Mouse (Mus musculus) adrenal gland, adult 18-20 months (tissue): ENCODE measurements around the gene Zmym6. TPM values are rescaled to one million over a fixed set of nuclear protein-coding genes. Genes with fewer than 3 reads are reported as not detected.
A peak's percentile ranks its signal among the peaks of the same experiment; 100 is the strongest.
"Not testable (repeated sequence)": the region's sequence is repeated elsewhere in the genome, so short reads cannot be mapped to it uniquely, and the experiment has no call there.

Source experiments
- DNase-seq, 2 experiments: peaks; one replicate each; pipeline ENCODE4 v3.0.0; 2021 to 2022; ENCODE audit warnings: low spot score in 2 of 2
- long read RNA-seq, 2 experiments: library from polyadenylated mRNA; stranded (forward); transcript quantifications; one replicate each; pipeline ENCODE4 v2.0.0; 2021
- total RNA-seq, 2 experiments: library from RNA; stranded (reverse); gene quantifications; 1 replicate in 1 of 2; 2 replicates in 1 of 2; pipeline ENCODE4 v1.2.3; 2021

The Zmym6 gene
- total RNA-seq = 10 to 100 TPM; 13.4 to 17.3 TPM
- long read RNA-seq, experiment 1, partial matches to known transcripts = 4 of 11 reads
- long read RNA-seq, experiment 1, other reads (novel, unspliced or antisense) = 7 of 11 reads
- long read RNA-seq, experiment 2, full-length matches to known transcripts = 4 of 13 reads
- long read RNA-seq, experiment 2, partial matches to known transcripts = 5 of 13 reads
- long read RNA-seq, experiment 2, other reads (novel, unspliced or antisense) = 4 of 13 reads

- peak; percentile 90 to 92 for DNase-seq
Measured at GRCm38 (mm10) chr4:127076875-127077548, at the start of gene Zmym6. Zmym6 (plus strand) TSS chr4:127077383.

GRCm38 (mm10) chr4:127037158-127037557 is 40.0 kb upstream of the Zmym6 start:
- no peak for DNase-seq

- no peak for DNase-seq
Measured at GRCm38 (mm10) chr4:127037908-127038827, 39.0 kb upstream of the Zmym6 start.

GRCm38 (mm10) chr4:127038828-127039349 is 38.3 kb upstream of the Zmym6 start:
- DNase-seq = no peak

- DNase-seq = no peak
Measured at GRCm38 (mm10) chr4:127039871-127040483, 37.2 kb upstream of the Zmym6 start.

GRCm38 (mm10) chr4:127043540-127043939 is 33.6 kb upstream of the Zmym6 start:
- DNase-seq = no peak

GRCm38 (mm10) chr4:127051121-127051520 is 26.1 kb upstream of the Zmym6 start:
- no peak for DNase-seq

GRCm38 (mm10) chr4:127053071-127053470 is 24.1 kb upstream of the Zmym6 start:
- no peak for DNase-seq

GRCm38 (mm10) chr4:127054522-127055198 is 22.5 kb upstream of the Zmym6 start:
- DNase-seq = no peak

GRCm38 (mm10) chr4:127060585-127061290 is 16.4 kb upstream of the Zmym6 start, which contains the start of gene Zmym1:
Zmym1 (minus strand) TSS chr4:127061152.
- DNase-seq = peak; percentile 90 to 93

- DNase-seq = no peak
Measured at GRCm38 (mm10) chr4:127064051-127064450, 13.1 kb upstream of the Zmym6 start.

- no peak for DNase-seq
Measured at GRCm38 (mm10) chr4:127074915-127075314, 2.3 kb upstream of the Zmym6 start.

GRCm38 (mm10) chr4:127080806-127081205 is 3.6 kb downstream of the Zmym6 start:
- no peak for DNase-seq

- no peak for DNase-seq
Measured at GRCm38 (mm10) chr4:127083131-127083530, 5.9 kb downstream of the Zmym6 start.

- no peak for DNase-seq
Measured at GRCm38 (mm10) chr4:127085761-127086160, 8.6 kb downstream of the Zmym6 start.

GRCm38 (mm10) chr4:127091188-127091587 is 14.0 kb downstream of the Zmym6 start:
- DNase-seq = no peak

GRCm38 (mm10) chr4:127095090-127095489 is 17.9 kb downstream of the Zmym6 start:
- DNase-seq = no peak

GRCm38 (mm10) chr4:127099552-127099951 is 22.4 kb downstream of the Zmym6 start:
- DNase-seq = not testable (repeated sequence)

- DNase-seq = no peak
Measured at GRCm38 (mm10) chr4:127107566-127107965, 30.4 kb downstream of the Zmym6 start.

- no peak for DNase-seq
Measured at GRCm38 (mm10) chr4:127110570-127110969, 33.4 kb downstream of the Zmym6 start.
